In genomic region chr17:84935620-84936019, GRCm38 (mm10) we compare ENCODE assay signal across 7 mouse cellular contexts. TPM values are rescaled to one million over a fixed set of nuclear protein-coding genes. Genes with fewer than 3 reads are reported as not detected.
DNase-seq lines count a peak whose midpoint lies in the region; ATAC-seq and TF ChIP-seq lines count a peak whose summit lies in the region.
"Not testable (repeated sequence)": the region's sequence is repeated elsewhere in the genome, so short reads cannot be mapped to it uniquely, and the experiment has no call there.

No protein-coding gene starts in this region.

- H3K4me1 ChIP-seq in intestine, postnatal 0 days (replicated peaks; ENCODE audit: control insufficient read depth, insufficient read depth, low read length); liver, adult 2 months (ENCODE audit: control insufficient read depth, insufficient read depth, low read length): not testable (repeated sequence)
- peaks cover 67% of the 10 kb centered on the region for H3K4me1 ChIP-seq in liver, embryonic 15.5 days (replicated peaks)

- not testable (repeated sequence) for H3K36me3 ChIP-seq in intestine, postnatal 0 days (ENCODE audit: control insufficient read depth, insufficient read depth); liver, adult 2 months (ENCODE audit: control insufficient read depth, insufficient read depth, low read length); liver, embryonic 15.5 days (replicated peaks)

- not testable (repeated sequence) for H3K79me2 ChIP-seq in liver, adult 2 months (ENCODE audit: control insufficient read depth, insufficient read depth, low read length)

- peak; percentile 19 for DNase-seq in CD4-positive, CD25-positive, alpha-beta regulatory T cell, adult 2 months (ENCODE audit: low read depth, low spot score)
- DNase-seq in adrenal gland, postnatal 36 days, result peak; percentile 36 to 61
- DNase-seq in kidney, adult 9 months, result peak; percentile 36
- DNase-seq in liver, adult 2 months (ENCODE audit: extremely low read depth, low read depth, low spot score), result peak; percentile 73

- H3K4me2 ChIP-seq in intestine, postnatal 0 days (replicated peaks; ENCODE audit: low read depth), result peak overlapping the region; percentile 21; the same call in 1 of the 2 replicates
- H3K4me2 ChIP-seq in liver, embryonic 15.5 days, result peak overlapping the region; percentile 32

- not testable (repeated sequence) for H3K27me3 ChIP-seq in intestine, postnatal 0 days (replicated peaks; ENCODE audit: control insufficient read depth, insufficient read depth, low read length); liver, adult 2 months (ENCODE audit: control insufficient read depth, insufficient read depth, low read length); liver, embryonic 15.5 days

- ATAC-seq in intestine, postnatal 0 days, result peak; percentile 63
- ATAC-seq in liver, embryonic 15.5 days (ENCODE audit: insufficient read depth), result peak; percentile 27
- 0 out of 2 replicates have a peak, but pooled peaks have one; percentile 10 for ATAC-seq in megakaryocyte progenitor cell, adult 5-6 weeks (replicated peaks; ENCODE audit: poor library complexity)

- not testable (repeated sequence) for H3K4me3 ChIP-seq in intestine, postnatal 0 days (ENCODE audit: low read depth, low read length); liver, adult 2 months (ENCODE audit: insufficient read depth, low read depth, low read length); liver, embryonic 15.5 days (replicated peaks)

- H3K9ac ChIP-seq in intestine, postnatal 0 days (ENCODE audit: low read depth, low read length); liver, adult 2 months (ENCODE audit: low read depth, low read length): not testable (repeated sequence)
- H3K9ac ChIP-seq in liver, embryonic 15.5 days, result peak overlapping the region; percentile 20; the same call in 1 of the 2 replicates

- not testable (repeated sequence) for H3K27ac ChIP-seq in intestine, postnatal 0 days (ENCODE audit: low read depth, low read length); liver, adult 2 months (replicated peaks; ENCODE audit: insufficient read depth, low read depth, low read length)
- H3K27ac ChIP-seq in liver, embryonic 15.5 days (replicated peaks), result peak overlapping the region; percentile 90

- not testable (repeated sequence) for H3K9me3 ChIP-seq in intestine, postnatal 0 days (ENCODE audit: control insufficient read depth); liver, embryonic 15.5 days (replicated peaks)

- TF ChIP-seq CTCF in intestine, postnatal 0 days (IDR thresholded peaks at IDR 0.05; ENCODE audit: low read depth); liver, adult 2 months (IDR thresholded peaks at IDR 0.05; ENCODE audit: low read depth, low read length): not testable (repeated sequence)

- not testable (repeated sequence) for TF ChIP-seq POLR2A in liver, adult 2 months (IDR thresholded peaks at IDR 0.05; ENCODE audit: extremely low read depth, insufficient read depth, low read length)

- 35% methylated on average over 4 of the region's 4 CpGs for WGBS in intestine, postnatal 0 days
- 26% methylated on average over 4 of the region's 4 CpGs for WGBS in liver, adult 2 months
- 45% methylated on average over 4 of the region's 4 CpGs for WGBS in liver, embryonic 15.5 days (ENCODE audit: insufficient replicate concordance)

RNA-seq across cellular contexts. Expression of gene Ppm1b, which starts 20.9 kb away (rescaled TPM):
- 100 to 1,000 TPM; 106 to 143 TPM for total RNA-seq in adrenal gland, postnatal 36 days (2021)
- polyA plus RNA-seq in intestine, postnatal 0 days (2015; fragmentation: Nextera tagmentation; extraction: Ambion mirVana), result 59.2 and 64.3 TPM in 2 replicates
- total RNA-seq in liver, adult 2 months (2014; rRNA removed), result 83.6 and 84.0 TPM in 2 replicates
- polyA plus RNA-seq in liver, adult 2 months (2012; rRNA removed), result 32.6 and 44.7 TPM in 2 replicates
- polyA plus RNA-seq in liver, embryonic 15.5 days (2015; fragmentation: Nextera tagmentation; extraction: Ambion mirVana), result 52.7 and 58.7 TPM in 2 replicates
- total RNA-seq in megakaryocyte progenitor cell, adult 5-6 weeks (2015), result 46.0 and 48.4 TPM in 2 replicates
- 51.4 and 59.9 TPM in 2 replicates for total RNA-seq in megakaryocyte progenitor cell, adult 5-6 weeks (2017)

Comparison
In these comparisons a context has a peak if more than half of its experiments do, and no peak if none do; other contexts are left out.
1. DNase-seq: peak in every context shown above with its lines; median percentile 73 in liver, adult 2 months; 48 in adrenal gland, postnatal 36 days; 36 in kidney, adult 9 months; 19 in CD4-positive, CD25-positive, alpha-beta regulatory T cell, adult 2 months.
2. ATAC-seq: peak in every context shown above with its lines; median percentile 63 in intestine, postnatal 0 days; 27 in liver, embryonic 15.5 days; 10 in megakaryocyte progenitor cell, adult 5-6 weeks.